Mouse (Mus musculus): Measurements from ENCODE around the gene Ppp1r13l.

Gene Ppp1r13l

GRCm38 (mm10) chr7:19416590-19416989, 57.0 kb downstream of the Ppp1r13l start:
- no peak for DNase-seq (ENCODE audit: low spot score)

- DNase-seq (ENCODE audit: low spot score) = no peak
Observed at GRCm38 (mm10) chr7:19420121-19420520, 60.6 kb downstream of the Ppp1r13l start.

GRCm38 (mm10) chr7:19420821-19421636, 61.5 kb downstream of the Ppp1r13l start:
- DNase-seq (ENCODE audit: low spot score) = peak; percentile 83

GRCm38 (mm10) chr7:19423083-19423482, 63.5 kb downstream of the Ppp1r13l start:
- DNase-seq (ENCODE audit: low spot score) = no peak

- DNase-seq (ENCODE audit: low spot score) = no peak
Observed at GRCm38 (mm10) chr7:19424051-19424450, 64.5 kb downstream of the Ppp1r13l start.

- no peak for DNase-seq (ENCODE audit: low spot score)
Observed at GRCm38 (mm10) chr7:19426349-19426748, 66.8 kb downstream of the Ppp1r13l start.

- DNase-seq (ENCODE audit: low spot score) = no peak
Observed at GRCm38 (mm10) chr7:19426888-19427287, 67.3 kb downstream of the Ppp1r13l start.

All from left cerebral cortex, adult 11 months (tissue).